Mouse (Mus musculus) urinary bladder, postnatal 0 days (tissue): Measurements from ENCODE around the gene Gm12695. TPM values are rescaled to one million over a fixed set of nuclear protein-coding genes. Genes with fewer than 3 reads are reported as not detected.

Experiments
- polyA plus RNA-seq: library from polyadenylated mRNA; unstranded; fragments of >200 nt; fragmentation: Nextera tagmentation; extraction: Ambion mirVana; gene quantifications from 2 replicates; pipeline ENCODE4 v1.2.1, GENCODE M21; 2015

Gene Gm12695
- polyA plus RNA-seq: not detected in 2 replicates

DNA sequence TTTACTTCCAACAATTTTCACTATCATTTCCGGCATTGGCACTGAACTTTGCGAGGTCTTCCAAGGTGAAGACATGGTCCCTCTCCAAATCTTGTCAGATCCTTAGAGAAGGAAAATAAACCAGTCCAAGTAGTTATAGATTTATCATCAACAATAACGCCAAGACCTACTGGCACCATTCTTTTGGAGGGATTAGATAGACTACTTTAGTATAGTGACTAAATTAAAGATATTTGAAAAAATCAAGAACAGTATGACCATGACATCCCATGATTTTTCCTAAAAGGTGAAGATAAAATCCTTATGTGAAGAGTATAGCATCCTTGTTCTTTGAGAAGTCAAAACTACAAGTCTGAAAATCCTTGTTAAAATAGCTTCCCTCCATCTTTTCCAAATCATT is at the start of gene Gm12695:
Gm12695 (minus strand) TSS at position 101 of the 400 bp plus-strand sequence.

Other genes starting within 250 kb of the Gm12695 start
- gene Cyp2j6, start 231.5 kb downstream of the Gm12695 start, polyA plus RNA-seq: 8.4 and 10.5 TPM in 2 replicates
- gene Cyp2j9, start 193.6 kb downstream of the Gm12695 start, polyA plus RNA-seq: 3.6 and 4.0 TPM in 2 replicates
- gene Cyp2j5, start 121.0 kb downstream of the Gm12695 start, polyA plus RNA-seq: not detected in 2 replicates